Mouse (Mus musculus): Measurements from ENCODE around the gene Shisa7. TPM values are rescaled to one million over a fixed set of nuclear protein-coding genes. Genes with fewer than 3 reads are reported as not detected.

Shisa7 gene
- polyA plus RNA-seq, 1 experiment: 14.1 TPM

GRCm38 (mm10) chr7:4859418-4859978, 15.0 kb upstream of the Shisa7 start:
- no peak overlapping the region for H3K4me3 ChIP-seq (ENCODE audit: insufficient read depth, low read depth, low read length)
- H3K27ac ChIP-seq (ENCODE audit: insufficient read depth, low read depth, low read length): peak overlapping the region; percentile 98; the same call in 1 of the 2 replicates
- peak; percentile 32 for DNase-seq
- H3K4me1 ChIP-seq (ENCODE audit: control insufficient read depth, insufficient read depth, low read length): peaks cover 33% of the 10 kb centered on the region
- no peaks in the 10 kb centered on the region for H3K36me3 ChIP-seq (ENCODE audit: control insufficient read depth, insufficient read depth, low read length)
- 63% methylated on average over 12 of the region's 12 CpGs for WGBS
- TF ChIP-seq POLR2A (IDR thresholded peaks at IDR 0.05; ENCODE audit: low read depth, low read length) (no peak), CTCF (conservative IDR thresholded peaks at IDR 0.05; ENCODE audit: insufficient read depth, insufficient read length, low read depth, low read length) (no peak)
- H3K27me3 ChIP-seq (replicated peaks; ENCODE audit: control insufficient read depth, insufficient read depth, low read length): no peaks in the 10 kb centered on the region

- Histone ChIP-seq H3K4me1 (ENCODE audit: control insufficient read depth, insufficient read depth, low read length) (peaks cover 15% of the 10 kb centered on the region), H3K4me3 (ENCODE audit: insufficient read depth, low read depth, low read length) (no peak overlapping the region), H3K36me3 (ENCODE audit: control insufficient read depth, insufficient read depth, low read length) (no peaks in the 10 kb centered on the region), H3K27me3 (replicated peaks; ENCODE audit: control insufficient read depth, insufficient read depth, low read length) (no peaks in the 10 kb centered on the region), H3K27ac (ENCODE audit: insufficient read depth, low read depth, low read length) (no peak overlapping the region)
- WGBS: 71% methylated on average over 7 of the region's 7 CpGs
- DNase-seq: no peak
- TF ChIP-seq POLR2A (IDR thresholded peaks at IDR 0.05; ENCODE audit: low read depth, low read length) (no peak), CTCF (conservative IDR thresholded peaks at IDR 0.05; ENCODE audit: insufficient read depth, insufficient read length, low read depth, low read length) (no peak)
These were observed 12.8 kb upstream of the Shisa7 start for GRCm38 (mm10) chr7:4857321-4857720.

- DNase-seq: no peak
- TF ChIP-seq POLR2A (IDR thresholded peaks at IDR 0.05; ENCODE audit: low read depth, low read length): no peak
- TF ChIP-seq CTCF (conservative IDR thresholded peaks at IDR 0.05; ENCODE audit: insufficient read depth, insufficient read length, low read depth, low read length): no peak
- H3K27ac ChIP-seq (ENCODE audit: insufficient read depth, low read depth, low read length): no peak overlapping the region
- WGBS: 89% methylated on average over 9 of the region's 9 CpGs
- peaks cover 12% of the 10 kb centered on the region for H3K4me1 ChIP-seq (ENCODE audit: control insufficient read depth, insufficient read depth, low read length)
- no peaks in the 10 kb centered on the region for H3K27me3 ChIP-seq (replicated peaks; ENCODE audit: control insufficient read depth, insufficient read depth, low read length)
- no peak overlapping the region for H3K4me3 ChIP-seq (ENCODE audit: insufficient read depth, low read depth, low read length)
- no peaks in the 10 kb centered on the region for H3K36me3 ChIP-seq (ENCODE audit: control insufficient read depth, insufficient read depth, low read length)
These were observed 12.0 kb upstream of the Shisa7 start for GRCm38 (mm10) chr7:4856508-4856907.

- no peak for TF ChIP-seq POLR2A (IDR thresholded peaks at IDR 0.05; ENCODE audit: low read depth, low read length)
- no peak for TF ChIP-seq CTCF (conservative IDR thresholded peaks at IDR 0.05; ENCODE audit: insufficient read depth, insufficient read length, low read depth, low read length)
- Histone ChIP-seq H3K27ac (ENCODE audit: insufficient read depth, low read depth, low read length) (no peak overlapping the region), H3K4me1 (ENCODE audit: control insufficient read depth, insufficient read depth, low read length) (no peaks in the 10 kb centered on the region), H3K4me3 (ENCODE audit: insufficient read depth, low read depth, low read length) (no peak overlapping the region), H3K36me3 (ENCODE audit: control insufficient read depth, insufficient read depth, low read length) (no peaks in the 10 kb centered on the region), H3K27me3 (replicated peaks; ENCODE audit: control insufficient read depth, insufficient read depth, low read length) (no peaks in the 10 kb centered on the region)
- DNase-seq: no peak
- WGBS: 77% methylated on average over 3 of the region's 3 CpGs
These were observed 9.1 kb upstream of the Shisa7 start for GRCm38 (mm10) chr7:4853613-4854012.

- no peaks in the 10 kb centered on the region for H3K4me1 ChIP-seq (ENCODE audit: control insufficient read depth, insufficient read depth, low read length)
- H3K27me3 ChIP-seq (replicated peaks; ENCODE audit: control insufficient read depth, insufficient read depth, low read length): no peaks in the 10 kb centered on the region
- no peaks in the 10 kb centered on the region for H3K36me3 ChIP-seq (ENCODE audit: control insufficient read depth, insufficient read depth, low read length)
- no peak for DNase-seq
- H3K4me3 ChIP-seq (ENCODE audit: insufficient read depth, low read depth, low read length): no peak overlapping the region
- WGBS: 80% methylated on average over 8 of the region's 8 CpGs
- H3K27ac ChIP-seq (ENCODE audit: insufficient read depth, low read depth, low read length): no peak overlapping the region
- TF ChIP-seq CTCF (conservative IDR thresholded peaks at IDR 0.05; ENCODE audit: insufficient read depth, insufficient read length, low read depth, low read length) (no peak), POLR2A (IDR thresholded peaks at IDR 0.05; ENCODE audit: low read depth, low read length) (no peak)
These were observed 6.8 kb upstream of the Shisa7 start for GRCm38 (mm10) chr7:4851315-4851688.

- Histone ChIP-seq H3K4me3 (ENCODE audit: insufficient read depth, low read depth, low read length) (no peak overlapping the region), H3K36me3 (ENCODE audit: control insufficient read depth, insufficient read depth, low read length) (no peaks in the 10 kb centered on the region), H3K27me3 (replicated peaks; ENCODE audit: control insufficient read depth, insufficient read depth, low read length) (no peaks in the 10 kb centered on the region), H3K4me1 (ENCODE audit: control insufficient read depth, insufficient read depth, low read length) (no peaks in the 10 kb centered on the region), H3K27ac (ENCODE audit: insufficient read depth, low read depth, low read length) (no peak overlapping the region)
- DNase-seq: no peak
- TF ChIP-seq CTCF (conservative IDR thresholded peaks at IDR 0.05; ENCODE audit: insufficient read depth, insufficient read length, low read depth, low read length) (no peak), POLR2A (IDR thresholded peaks at IDR 0.05; ENCODE audit: low read depth, low read length) (no peak)
- 85% methylated on average over 11 of the region's 11 CpGs for WGBS
These were observed 6.3 kb upstream of the Shisa7 start for GRCm38 (mm10) chr7:4850621-4851314.

- DNase-seq: no peak
- no peaks in the 10 kb centered on the region for H3K27me3 ChIP-seq (replicated peaks; ENCODE audit: control insufficient read depth, insufficient read depth, low read length)
- TF ChIP-seq POLR2A (IDR thresholded peaks at IDR 0.05; ENCODE audit: low read depth, low read length) (no peak), CTCF (conservative IDR thresholded peaks at IDR 0.05; ENCODE audit: insufficient read depth, insufficient read length, low read depth, low read length) (no peak)
- no peaks in the 10 kb centered on the region for H3K4me1 ChIP-seq (ENCODE audit: control insufficient read depth, insufficient read depth, low read length)
- WGBS: 58% methylated on average over 9 of the region's 9 CpGs
- H3K27ac ChIP-seq (ENCODE audit: insufficient read depth, low read depth, low read length): no peak overlapping the region
- H3K4me3 ChIP-seq (ENCODE audit: insufficient read depth, low read depth, low read length): no peak overlapping the region
- no peaks in the 10 kb centered on the region for H3K36me3 ChIP-seq (ENCODE audit: control insufficient read depth, insufficient read depth, low read length)
These were observed 4.9 kb upstream of the Shisa7 start for GRCm38 (mm10) chr7:4849372-4849771.

Data from kidney, adult 2 months (tissue).